Mouse (Mus musculus): ENCODE results near the gene Slc35a5. TPM values are rescaled to one million over a fixed set of nuclear protein-coding genes. Genes with fewer than 3 reads are reported as not detected.

Slc35a5 gene
- polyA plus RNA-seq, 1 experiment from 2014 or later, result 6.6 TPM

- no peak overlapping the region for H3K27ac ChIP-seq (replicated peaks)
- peaks cover 31% of the 10 kb centered on the region for H3K36me3 ChIP-seq (replicated peaks)
These were observed 9.9 kb downstream of the Slc35a5 start for GRCm38 (mm10) chr16:45148488-45149082.

GRCm38 (mm10) chr16:45145119-45145518, 13.4 kb downstream of the Slc35a5 start:
- H3K9me3 ChIP-seq (replicated peaks), result no peaks in the 10 kb centered on the region
- no peak for ATAC-seq (ENCODE audit: insufficient read depth)
- 63% methylated on average over 6 of the region's 6 CpGs for WGBS (ENCODE audit: insufficient replicate concordance)
- H3K36me3 ChIP-seq (replicated peaks), result peaks cover 42% of the 10 kb centered on the region
- no peaks in the 10 kb centered on the region for H3K4me1 ChIP-seq (replicated peaks)
- H3K9ac ChIP-seq, result no peak overlapping the region
- no peak overlapping the region for H3K27ac ChIP-seq (replicated peaks)
- H3K4me3 ChIP-seq (replicated peaks), result no peak overlapping the region
- H3K4me2 ChIP-seq, result no peak overlapping the region
- H3K27me3 ChIP-seq, result no peaks in the 10 kb centered on the region

More at GRCm38 (mm10) chr16:45148488-45149082, 9.9 kb downstream of the Slc35a5 start:
- Histone ChIP-seq H3K4me2 (no peak overlapping the region), H3K9me3 (replicated peaks) (no peaks in the 10 kb centered on the region), H3K27me3 (no peaks in the 10 kb centered on the region), H3K9ac (no peak overlapping the region), H3K4me1 (replicated peaks) (no peaks in the 10 kb centered on the region), H3K4me3 (replicated peaks) (no peak overlapping the region)
- ATAC-seq (ENCODE audit: insufficient read depth), result no peak
- 67% methylated on average over 10 of the region's 10 CpGs for WGBS (ENCODE audit: insufficient replicate concordance)

- ATAC-seq (ENCODE audit: insufficient read depth), result no peak
These were observed 15.9 kb downstream of the Slc35a5 start for GRCm38 (mm10) chr16:45142565-45142964.

GRCm38 (mm10) chr16:45141711-45142110, 16.8 kb downstream of the Slc35a5 start:
- H3K4me3 ChIP-seq (replicated peaks), result no peak overlapping the region
- H3K9ac ChIP-seq, result no peak overlapping the region
- peaks cover 38% of the 10 kb centered on the region for H3K36me3 ChIP-seq (replicated peaks)
- ATAC-seq (ENCODE audit: insufficient read depth), result no peak
- WGBS (ENCODE audit: insufficient replicate concordance), result 80% methylated on average over 5 of the region's 5 CpGs
- no peak overlapping the region for H3K27ac ChIP-seq (replicated peaks)
- no peak overlapping the region for H3K4me2 ChIP-seq
- H3K9me3 ChIP-seq (replicated peaks), result no peaks in the 10 kb centered on the region
- H3K4me1 ChIP-seq (replicated peaks), result no peaks in the 10 kb centered on the region
- no peaks in the 10 kb centered on the region for H3K27me3 ChIP-seq

More at GRCm38 (mm10) chr16:45142565-45142964, 15.9 kb downstream of the Slc35a5 start:
- no peak overlapping the region for H3K4me3 ChIP-seq (replicated peaks)
- no peak overlapping the region for H3K27ac ChIP-seq (replicated peaks)
- no peaks in the 10 kb centered on the region for H3K4me1 ChIP-seq (replicated peaks)
- H3K36me3 ChIP-seq (replicated peaks), result peaks cover 38% of the 10 kb centered on the region
- no peak overlapping the region for H3K9ac ChIP-seq
- H3K9me3 ChIP-seq (replicated peaks), result no peaks in the 10 kb centered on the region
- H3K27me3 ChIP-seq, result no peaks in the 10 kb centered on the region
- WGBS (ENCODE audit: insufficient replicate concordance), result 72% methylated on average over 5 of the region's 5 CpGs
- no peak overlapping the region for H3K4me2 ChIP-seq

- Histone ChIP-seq H3K27me3 (0 out of 2 replicates have a peak, but pooled peaks cover 3% of the 10 kb centered on the region), H3K27ac (replicated peaks) (no peak overlapping the region), H3K4me2 (no peak overlapping the region), H3K36me3 (replicated peaks) (no peaks in the 10 kb centered on the region), H3K4me3 (replicated peaks) (no peak overlapping the region), H3K9me3 (replicated peaks) (no peaks in the 10 kb centered on the region), H3K4me1 (replicated peaks) (no peaks in the 10 kb centered on the region), H3K9ac (no peak overlapping the region)
- no peak for ATAC-seq (ENCODE audit: insufficient read depth)
- 51% methylated on average over 2 of the region's 2 CpGs for WGBS (ENCODE audit: insufficient replicate concordance)
These were observed 30.4 kb downstream of the Slc35a5 start for GRCm38 (mm10) chr16:45127936-45128710.

GRCm38 (mm10) chr16:45124230-45125203, 34.0 kb downstream of the Slc35a5 start:
- Histone ChIP-seq H3K9me3 (replicated peaks) (no peaks in the 10 kb centered on the region), H3K4me1 (replicated peaks) (no peaks in the 10 kb centered on the region), H3K36me3 (replicated peaks) (no peaks in the 10 kb centered on the region), H3K27me3 (0 out of 2 replicates have a peak, but pooled peaks cover 3% of the 10 kb centered on the region), H3K4me3 (replicated peaks) (no peak overlapping the region), H3K9ac (no peak overlapping the region), H3K27ac (replicated peaks) (no peak overlapping the region), H3K4me2 (no peak overlapping the region)
- no peak for ATAC-seq (ENCODE audit: insufficient read depth)
- WGBS (ENCODE audit: insufficient replicate concordance), result 54% methylated on average over 9 of the region's 9 CpGs

- H3K36me3 ChIP-seq (replicated peaks), result no peaks in the 10 kb centered on the region
- no peak overlapping the region for H3K4me2 ChIP-seq
- no peaks in the 10 kb centered on the region for H3K27me3 ChIP-seq
- WGBS (ENCODE audit: insufficient replicate concordance), result 57% methylated on average over 5 of the region's 5 CpGs
- no peak overlapping the region for H3K27ac ChIP-seq (replicated peaks)
- no peak overlapping the region for H3K9ac ChIP-seq
- H3K4me1 ChIP-seq (replicated peaks), result no peaks in the 10 kb centered on the region
- no peaks in the 10 kb centered on the region for H3K9me3 ChIP-seq (replicated peaks)
- H3K4me3 ChIP-seq (replicated peaks), result no peak overlapping the region
- ATAC-seq (ENCODE audit: insufficient read depth), result no peak
These were observed 35.9 kb downstream of the Slc35a5 start for GRCm38 (mm10) chr16:45122571-45122970.

- H3K4me1 ChIP-seq (replicated peaks), result no peaks in the 10 kb centered on the region
- H3K4me2 ChIP-seq, result no peak overlapping the region
- no peak overlapping the region for H3K4me3 ChIP-seq (replicated peaks)
- no peaks in the 10 kb centered on the region for H3K27me3 ChIP-seq
- ATAC-seq (ENCODE audit: insufficient read depth), result no peak
- no peaks in the 10 kb centered on the region for H3K36me3 ChIP-seq (replicated peaks)
- H3K9me3 ChIP-seq (replicated peaks), result no peaks in the 10 kb centered on the region
- no peak overlapping the region for H3K27ac ChIP-seq (replicated peaks)
- H3K9ac ChIP-seq, result no peak overlapping the region
- WGBS (ENCODE audit: insufficient replicate concordance), result 53% methylated on average over 5 of the region's 5 CpGs
These were observed 37.6 kb downstream of the Slc35a5 start for GRCm38 (mm10) chr16:45120844-45121425.

GRCm38 (mm10) chr16:45118760-45119159, 39.7 kb downstream of the Slc35a5 start:
- 52% methylated on average over 3 of the region's 3 CpGs for WGBS (ENCODE audit: insufficient replicate concordance)
- no peak overlapping the region for H3K4me2 ChIP-seq
- H3K27me3 ChIP-seq, result no peaks in the 10 kb centered on the region
- no peaks in the 10 kb centered on the region for H3K4me1 ChIP-seq (replicated peaks)
- no peak for ATAC-seq (ENCODE audit: insufficient read depth)
- no peak overlapping the region for H3K9ac ChIP-seq
- H3K9me3 ChIP-seq (replicated peaks), result no peaks in the 10 kb centered on the region
- no peak overlapping the region for H3K27ac ChIP-seq (replicated peaks)
- H3K4me3 ChIP-seq (replicated peaks), result no peak overlapping the region
- no peaks in the 10 kb centered on the region for H3K36me3 ChIP-seq (replicated peaks)

GRCm38 (mm10) chr16:45117200-45117599, 41.3 kb downstream of the Slc35a5 start:
- no peak overlapping the region for H3K9ac ChIP-seq
- no peak overlapping the region for H3K4me3 ChIP-seq (replicated peaks)
- H3K9me3 ChIP-seq (replicated peaks), result no peaks in the 10 kb centered on the region
- no peak overlapping the region for H3K27ac ChIP-seq (replicated peaks)
- H3K4me1 ChIP-seq (replicated peaks), result no peaks in the 10 kb centered on the region
- no peak overlapping the region for H3K4me2 ChIP-seq
- 55% methylated on average over 3 of the region's 3 CpGs for WGBS (ENCODE audit: insufficient replicate concordance)
- H3K36me3 ChIP-seq (replicated peaks), result no peaks in the 10 kb centered on the region
- no peaks in the 10 kb centered on the region for H3K27me3 ChIP-seq
- no peak for ATAC-seq (ENCODE audit: insufficient read depth)
